Mouse (Mus musculus) neural tube, embryonic 11.5 days (tissue): Measurements from ENCODE around the gene Ubac2. TPM values are rescaled to one million over a fixed set of nuclear protein-coding genes. Genes with fewer than 3 reads are reported as not detected.

Experiments
- ATAC-seq: fragments of 200-750 bp; cut with Nextera tagmentation; 2 replicates; pipeline ENCODE4 v1.8.0; 2017; ENCODE audit warnings: moderate number of reproducible peaks, mild to moderate bottlenecking, moderate TSS enrichment, moderate library complexity; ENCODE audit not compliant: insufficient read depth, low FRiP score, low TSS enrichment
- DNase-seq: peaks from one replicate; pipeline ENCODE4 v3.0.0-alpha.2; 2015; ENCODE audit warnings: low spot score
- H3K27ac ChIP-seq: fragments of 300-500 bp; sonication (generic); 2 replicates; pipeline ENCODE4 v1.5.1; 2014; ENCODE audit warnings: low read depth, mild to moderate bottlenecking, low read length
- H3K27me3 ChIP-seq: fragments of 300-500 bp; sonication (generic); 2 replicates; pipeline ENCODE4 v1.6.1; 2014; ENCODE audit warnings: mild to moderate bottlenecking, low read length, mixed read lengths; ENCODE audit not compliant: control insufficient read depth, insufficient read depth
- H3K36me3 ChIP-seq: fragments of 300-500 bp; sonication (generic); 2 replicates; pipeline ENCODE4 v1.6.1; 2014; ENCODE audit warnings: mild to moderate bottlenecking, low read length, moderate library complexity, mixed read lengths; ENCODE audit not compliant: control insufficient read depth, insufficient read depth
- H3K4me1 ChIP-seq: fragments of 300-500 bp; sonication (generic); 2 replicates; pipeline ENCODE4 v1.6.1; 2014; ENCODE audit warnings: low read length, mixed read lengths; ENCODE audit not compliant: control insufficient read depth, insufficient read depth
- H3K4me2 ChIP-seq: fragments of 300-500 bp; sonication (generic); 2 replicates; pipeline ENCODE4 v1.6.1; 2014; ENCODE audit warnings: low read depth, mild to moderate bottlenecking, moderate library complexity
- H3K4me3 ChIP-seq: fragments of 300-500 bp; sonication (generic); 2 replicates; pipeline ENCODE4 v1.5.1; 2014; ENCODE audit warnings: low read depth, low read length
- H3K9ac ChIP-seq: fragments of 300-500 bp; sonication (generic); 2 replicates; pipeline ENCODE4 v1.6.1; 2014; ENCODE audit warnings: mild to moderate bottlenecking, low read length
- H3K9me3 ChIP-seq: fragments of 300-500 bp; sonication (generic); 2 replicates; pipeline ENCODE4 v1.6.1; 2016; ENCODE audit warnings: low read length; ENCODE audit not compliant: control insufficient read depth
- WGBS: fragments of 180-500 bp; shearing (Covaris S2); extraction: QIAGEN DNeasy Blood & Tissue Kit; methylation state at CpG from one replicate; pipeline ENCODE4 v1.1.7; 2014; 5-methylcytosine and 5-hydroxymethylcytosine counted together
- polyA plus RNA-seq: library from polyadenylated mRNA; unstranded; fragments of >200 nt; fragmentation: Nextera tagmentation; extraction: Ambion mirVana; gene quantifications from 2 replicates; pipeline ENCODE4 v1.2.1, GENCODE M21; 2014

Ubac2 gene
- polyA plus RNA-seq, 1 experiment from 2014 or later, result 70.4 TPM

- ATAC-seq (no peak), DNase-seq (no peak)
- Histone ChIP-seq H3K4me2 (no peak overlapping the region), H3K36me3 (no peaks in the 10 kb centered on the region), H3K9me3 (no peaks in the 10 kb centered on the region), H3K4me1 (no peaks in the 10 kb centered on the region), H3K27ac (no peak overlapping the region), H3K4me3 (no peak overlapping the region), H3K9ac (no peak overlapping the region), H3K27me3 (no peaks in the 10 kb centered on the region)
- WGBS, result 91% methylated on average over 12 of the region's 12 CpGs
These were observed 83.2 kb downstream of the Ubac2 start for GRCm38 (mm10) chr14:121961496-121962127.

- Histone ChIP-seq H3K4me1 (no peaks in the 10 kb centered on the region), H3K27me3 (no peaks in the 10 kb centered on the region), H3K4me3 (no peak overlapping the region), H3K36me3 (no peaks in the 10 kb centered on the region), H3K27ac (no peak overlapping the region), H3K9ac (no peak overlapping the region), H3K9me3 (no peaks in the 10 kb centered on the region), H3K4me2 (no peak overlapping the region)
- 72% methylated on average over 14 of the region's 14 CpGs for WGBS
- DNase-seq (no peak), ATAC-seq (no peak)
These were observed 83.9 kb downstream of the Ubac2 start for GRCm38 (mm10) chr14:121962128-121962890.

- 72% methylated on average over 9 of the region's 9 CpGs for WGBS
- H3K36me3 ChIP-seq, result no peaks in the 10 kb centered on the region
- H3K9ac ChIP-seq, result no peak overlapping the region
- no peak overlapping the region for H3K27ac ChIP-seq
- H3K27me3 ChIP-seq, result no peaks in the 10 kb centered on the region
- H3K9me3 ChIP-seq, result no peaks in the 10 kb centered on the region
- no peak for ATAC-seq
- no peak for DNase-seq
- no peaks in the 10 kb centered on the region for H3K4me1 ChIP-seq
- H3K4me2 ChIP-seq, result no peak overlapping the region
- H3K4me3 ChIP-seq, result no peak overlapping the region
These were observed 85.0 kb downstream of the Ubac2 start for GRCm38 (mm10) chr14:121963251-121963941.

- Histone ChIP-seq H3K27me3 (no peaks in the 10 kb centered on the region), H3K27ac (no peak overlapping the region), H3K4me2 (no peak overlapping the region), H3K4me1 (no peaks in the 10 kb centered on the region), H3K36me3 (no peaks in the 10 kb centered on the region), H3K4me3 (no peak overlapping the region), H3K9me3 (no peaks in the 10 kb centered on the region), H3K9ac (no peak overlapping the region)
- no peak for DNase-seq
- 62% methylated on average over 4 of the region's 4 CpGs for WGBS
- ATAC-seq, result no peak
These were observed 85.5 kb downstream of the Ubac2 start for GRCm38 (mm10) chr14:121963942-121964335.

- no peak within 1 kb of the TSS for H3K4me2 ChIP-seq
- H3K27ac ChIP-seq, result no peak within 1 kb of the TSS
- no peaks in the 10 kb centered on the region for H3K27me3 ChIP-seq
- 48% methylated on average over 6 of the region's 6 CpGs for WGBS
- no peaks in the 10 kb centered on the region for H3K4me1 ChIP-seq
- no peaks in the 10 kb centered on the region for H3K36me3 ChIP-seq
- DNase-seq (no peak), ATAC-seq (no peak)
- H3K4me3 ChIP-seq, result no peak within 1 kb of the TSS
- no peaks in the 10 kb centered on the region for H3K9me3 ChIP-seq
- no peak within 1 kb of the TSS for H3K9ac ChIP-seq
These were observed 86.6 kb downstream of the Ubac2 start, which contains the start of gene Gpr183 for GRCm38 (mm10) chr14:121964990-121965389. Gene Gpr183, minus strand, starts transcription at chr14:121965195.

- WGBS, result 89% methylated on average over 4 of the region's 4 CpGs
- H3K4me2 ChIP-seq, result no peak overlapping the region
- no peaks in the 10 kb centered on the region for H3K27me3 ChIP-seq
These were observed 87.0 kb downstream of the Ubac2 start for GRCm38 (mm10) chr14:121965461-121965860.

GRCm38 (mm10) chr14:121967095-121967494, 88.7 kb downstream of the Ubac2 start:
- Histone ChIP-seq H3K4me3 (no peak overlapping the region), H3K27ac (no peak overlapping the region), H3K27me3 (no peaks in the 10 kb centered on the region), H3K4me2 (no peak overlapping the region), H3K9me3 (no peaks in the 10 kb centered on the region), H3K4me1 (no peaks in the 10 kb centered on the region), H3K36me3 (no peaks in the 10 kb centered on the region), H3K9ac (no peak overlapping the region)
- ATAC-seq (no peak), DNase-seq (no peak)
- WGBS, result 90% methylated on average over 4 of the region's 4 CpGs

More at GRCm38 (mm10) chr14:121965461-121965860, 87.0 kb downstream of the Ubac2 start:
- Histone ChIP-seq H3K4me3 (no peak overlapping the region), H3K27ac (no peak overlapping the region), H3K36me3 (no peaks in the 10 kb centered on the region), H3K9ac (no peak overlapping the region), H3K9me3 (no peaks in the 10 kb centered on the region), H3K4me1 (no peaks in the 10 kb centered on the region)
- DNase-seq (no peak), ATAC-seq (no peak)

- no peaks in the 10 kb centered on the region for H3K27me3 ChIP-seq
- no peak overlapping the region for H3K27ac ChIP-seq
- H3K4me1 ChIP-seq, result no peaks in the 10 kb centered on the region
- H3K4me3 ChIP-seq, result no peak overlapping the region
- DNase-seq (no peak), ATAC-seq (no peak)
- H3K36me3 ChIP-seq, result no peaks in the 10 kb centered on the region
- no peaks in the 10 kb centered on the region for H3K9me3 ChIP-seq
- H3K4me2 ChIP-seq, result no peak overlapping the region
- no peak overlapping the region for H3K9ac ChIP-seq
- 80% methylated on average over 1 of the region's 1 CpGs for WGBS
These were observed 92.0 kb downstream of the Ubac2 start for GRCm38 (mm10) chr14:121970402-121970801.
